Mouse (Mus musculus) lung, postnatal 25 days (tissue): ENCODE results near the gene Phf2.

Experiments
- DNase-seq: peaks from one replicate; pipeline ENCODE4 v3.0.0; 2022; ENCODE audit warnings: low spot score

Gene Phf2

DNA sequence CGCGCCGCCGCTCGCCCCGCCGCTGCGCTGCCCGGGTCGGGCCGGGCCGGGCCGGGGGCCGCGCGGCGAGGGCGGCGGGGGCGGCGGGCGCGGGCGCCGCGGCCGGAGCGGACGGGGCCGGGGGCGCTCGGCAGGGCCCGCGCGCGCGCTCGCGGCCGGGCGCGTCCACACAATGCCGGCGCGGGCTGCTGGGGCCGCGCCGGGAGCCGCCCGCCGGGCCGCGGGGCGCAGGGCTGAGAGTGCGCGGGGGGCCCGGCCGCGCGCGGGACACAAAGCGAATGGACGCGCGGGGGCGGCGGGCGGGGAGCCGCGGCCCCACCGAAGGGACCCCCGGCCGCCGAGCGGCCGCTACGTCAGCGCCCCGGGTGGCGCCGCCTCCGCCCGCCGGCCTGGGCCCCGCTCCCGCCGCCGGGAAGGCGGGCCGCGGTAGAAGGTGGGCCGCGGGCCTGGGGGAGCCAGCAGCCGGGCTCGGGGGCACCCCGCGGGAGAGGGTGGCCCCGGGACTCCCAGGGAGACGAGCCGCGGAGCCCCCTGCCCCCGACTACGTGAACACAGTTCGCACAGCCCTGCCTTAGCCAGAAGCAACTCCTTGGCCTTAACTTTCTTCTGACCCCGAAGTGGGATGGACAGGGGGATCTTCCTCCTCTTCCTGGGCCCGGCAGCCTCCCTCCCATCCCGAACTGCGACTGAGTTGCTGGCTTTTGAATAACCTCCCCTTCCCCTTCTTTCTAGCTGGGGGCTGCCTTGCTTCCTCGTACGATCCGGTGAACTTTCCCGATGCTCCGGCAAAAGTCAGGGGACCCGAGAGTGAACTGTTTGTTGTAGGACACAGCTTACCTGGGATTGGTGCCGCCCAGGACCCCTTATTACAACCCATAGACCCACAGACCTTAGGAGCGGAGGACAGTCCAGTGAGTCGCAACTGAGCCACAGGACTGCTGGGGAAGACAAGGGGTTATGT, at the start of gene Phf2:
Gene Phf2, minus strand, starts transcription at position 349 of the 961 bp plus-strand sequence.
- peak; percentile 28 for DNase-seq

DNA sequence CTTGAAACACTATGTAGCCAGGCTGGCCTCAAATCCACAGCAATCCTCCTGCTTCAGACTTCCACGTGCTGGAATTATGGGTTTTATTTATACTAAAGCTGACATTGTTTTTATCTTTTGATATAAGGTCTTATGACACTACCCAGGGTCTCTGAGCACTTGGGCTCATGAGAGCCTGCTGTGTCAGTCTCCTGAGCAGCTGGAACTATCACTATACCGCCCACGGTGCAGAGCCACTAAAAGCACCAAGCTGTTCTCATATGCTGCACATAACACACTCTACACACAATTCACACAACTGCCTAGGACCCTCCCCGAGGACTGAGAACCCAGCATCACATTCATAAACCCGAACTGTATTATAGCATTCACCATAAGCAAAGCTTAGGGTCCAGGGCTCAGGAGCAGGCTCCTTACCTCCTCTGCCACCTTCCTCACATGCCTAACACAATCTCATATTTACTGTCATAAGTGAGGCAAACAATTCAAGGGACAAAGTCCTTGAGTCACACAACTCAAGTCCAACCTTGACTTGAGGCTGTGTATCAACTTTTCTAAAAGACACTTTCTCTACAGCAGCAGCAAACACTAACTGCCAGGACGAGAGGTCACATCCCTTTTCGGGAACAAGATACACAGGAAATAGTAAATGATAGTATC, 49.0 kb upstream of the Phf2 start:
- no peak for DNase-seq

DNA sequence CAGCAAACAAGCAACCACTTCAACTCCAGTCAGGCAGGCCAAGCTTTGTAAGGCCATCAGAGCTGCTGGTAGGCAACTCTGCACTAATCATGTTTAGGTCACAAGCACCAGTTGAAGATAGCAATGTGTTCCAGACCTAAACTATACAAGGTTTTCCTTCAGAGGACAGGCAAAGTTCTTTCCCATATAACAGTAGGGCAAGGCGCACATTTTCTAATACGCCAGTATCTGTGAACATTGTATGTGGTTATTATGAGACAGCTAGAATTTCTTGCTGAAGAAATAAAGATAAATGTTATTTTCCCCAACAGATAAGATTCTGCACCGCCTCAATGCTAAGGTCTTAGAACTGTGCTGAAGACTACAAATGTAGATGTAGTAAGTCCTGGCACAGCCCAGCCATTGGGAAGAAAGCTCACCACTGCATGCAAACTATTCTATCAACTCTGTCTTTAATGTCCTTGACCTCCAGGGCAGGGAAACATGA, 46.2 kb upstream of the Phf2 start:
- DNase-seq: no peak

DNA sequence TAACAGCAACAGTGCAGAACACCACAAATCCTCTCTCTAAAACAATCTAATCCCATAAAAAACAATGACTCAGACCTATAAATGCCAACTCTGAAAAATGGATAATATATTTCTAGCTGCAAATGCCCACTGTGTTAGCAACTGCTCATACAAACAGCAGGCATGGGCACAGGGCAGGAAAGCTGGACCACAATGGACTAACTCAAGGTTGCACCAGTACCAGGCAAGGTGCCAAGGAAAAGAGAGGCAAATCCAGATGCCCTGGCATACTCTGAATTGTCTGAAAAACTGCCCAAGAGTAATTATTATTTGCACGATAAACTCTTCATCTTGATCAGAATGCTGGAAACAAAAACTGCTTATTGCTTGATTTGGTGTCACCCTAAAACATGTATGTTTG, 42.8 kb upstream of the Phf2 start:
- DNase-seq: no peak

DNA sequence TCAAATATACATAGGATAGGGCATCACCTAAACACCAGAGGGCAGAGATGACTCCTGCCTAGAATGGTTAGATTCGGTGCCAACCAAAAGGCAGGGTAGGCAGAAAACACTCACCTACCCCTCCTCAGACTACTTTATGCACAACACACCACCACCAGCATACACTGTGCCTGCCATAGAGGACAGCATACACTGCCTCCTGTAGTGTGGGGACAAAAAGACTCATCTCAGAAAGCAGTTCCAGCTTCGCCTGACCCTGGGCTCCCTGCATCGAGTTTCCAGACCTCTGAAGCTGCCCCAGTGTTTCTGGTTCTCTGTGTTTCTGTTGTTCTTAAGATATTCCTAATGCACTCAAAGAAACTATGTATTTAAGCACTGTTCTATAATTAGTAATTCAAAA, 42.2 kb upstream of the Phf2 start:
- no peak for DNase-seq

DNA sequence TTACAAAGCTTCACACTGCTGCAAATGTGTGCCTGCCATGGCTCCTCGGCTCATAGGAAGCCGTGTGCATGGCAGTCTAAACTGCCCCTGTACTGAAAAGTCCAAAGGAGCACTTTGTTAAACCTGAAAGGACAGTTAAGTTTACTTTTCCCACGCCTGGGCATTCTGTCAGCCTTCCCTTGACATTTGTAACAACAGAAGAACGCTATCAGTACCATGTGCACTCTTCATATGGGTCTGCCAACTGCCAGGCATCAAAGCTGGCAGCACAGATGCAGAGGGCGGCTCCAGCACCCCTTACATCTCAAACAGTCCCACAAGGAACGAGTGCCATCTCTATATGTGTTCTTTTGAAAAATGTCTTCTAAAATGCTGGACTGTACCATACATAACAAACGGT, 40.5 kb upstream of the Phf2 start:
- no peak for DNase-seq

DNA sequence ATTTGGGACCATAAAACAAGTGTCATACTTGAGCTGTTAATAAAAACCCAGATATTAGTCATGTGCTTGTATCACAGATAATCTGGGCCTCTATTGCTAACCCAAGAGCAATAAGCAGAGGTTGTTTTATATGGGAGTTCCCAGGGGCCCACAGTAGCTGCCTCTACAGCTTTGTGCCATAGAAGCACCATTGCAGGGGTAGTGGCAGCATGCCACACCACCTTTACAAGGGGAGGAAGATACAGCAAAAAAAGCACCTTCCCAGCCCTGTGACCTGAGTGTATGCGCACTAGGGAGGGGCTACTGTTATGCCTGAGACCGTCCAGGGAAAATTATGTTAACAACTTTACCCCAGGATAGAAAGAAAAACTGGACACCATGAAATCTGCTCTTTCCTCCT, 34.5 kb upstream of the Phf2 start:
- no peak for DNase-seq

DNA sequence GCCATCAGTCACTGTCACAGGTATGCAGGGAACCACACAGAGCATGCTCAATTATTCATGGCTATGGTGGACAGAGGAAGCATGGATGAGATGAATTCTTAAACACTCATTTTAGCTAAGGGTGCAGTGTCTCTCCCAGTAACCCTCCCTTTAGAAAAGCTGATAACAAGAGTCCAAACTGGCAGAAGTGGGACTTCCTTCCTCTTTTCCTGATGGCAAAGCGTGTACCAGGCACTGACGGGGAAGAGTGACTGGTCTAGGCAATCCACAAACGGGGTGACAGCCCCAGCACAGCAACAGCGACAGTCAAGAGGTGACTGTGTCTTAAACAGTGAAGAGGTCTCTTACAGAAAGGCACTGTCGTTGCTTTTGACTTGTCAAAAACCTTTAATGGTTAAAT, 24.5 kb upstream of the Phf2 start:
- no peak for DNase-seq

DNA sequence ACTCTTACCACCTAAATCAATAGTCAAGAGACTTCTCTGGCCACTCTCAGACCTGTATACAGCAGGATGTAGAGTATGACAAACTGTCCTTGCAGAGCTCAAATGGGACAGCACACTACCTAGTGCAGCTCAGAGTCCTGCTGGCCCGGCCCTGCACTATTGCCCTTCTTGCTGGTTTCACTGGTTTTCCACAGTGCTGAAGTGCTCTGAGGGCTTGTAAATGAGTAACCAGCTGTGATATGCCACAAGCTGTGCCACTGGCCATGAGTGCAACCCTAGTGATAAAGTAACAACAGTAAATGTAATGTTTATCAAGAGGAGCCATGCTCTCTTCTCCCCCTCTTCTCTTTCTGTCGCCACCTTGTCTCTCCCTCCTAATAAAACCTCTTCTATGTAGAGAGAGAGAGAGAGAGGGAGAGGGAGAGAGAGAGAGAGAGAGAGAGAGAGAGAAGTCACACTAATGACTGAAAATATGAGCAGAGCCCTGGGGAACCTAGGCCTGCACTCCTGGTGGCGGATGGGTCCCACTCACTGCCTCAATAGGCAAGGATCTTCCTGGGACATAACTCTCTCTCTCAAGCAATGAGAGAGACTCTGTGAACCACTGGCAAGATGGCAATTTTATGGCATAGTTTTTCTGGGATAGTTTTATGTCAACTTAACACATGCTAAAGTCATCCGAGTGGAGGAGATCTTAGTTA, 19.5 kb upstream of the Phf2 start:
- DNase-seq: peak; percentile 37

DNA sequence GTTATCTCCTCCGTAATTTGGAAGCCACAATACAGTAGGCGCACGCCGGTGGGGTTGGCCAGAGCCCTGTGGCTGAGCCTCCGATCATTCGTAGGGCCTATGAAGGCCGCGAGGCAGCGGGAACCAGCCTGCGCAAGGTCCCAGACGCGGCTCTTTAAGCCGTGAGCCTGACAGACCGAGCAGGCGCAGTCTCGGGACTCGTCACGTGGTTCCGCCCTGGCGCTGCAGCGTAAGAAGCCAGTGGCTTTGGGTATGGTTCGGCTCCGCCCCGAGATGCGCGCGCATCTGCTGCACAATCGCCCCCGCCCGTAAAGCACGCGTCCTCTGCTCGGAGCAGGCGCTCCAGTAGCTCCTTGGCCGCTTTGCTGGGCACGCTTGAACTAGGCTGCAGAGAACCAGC, 7.6 kb upstream of the Phf2 start:
- DNase-seq: peak; percentile 99

DNA sequence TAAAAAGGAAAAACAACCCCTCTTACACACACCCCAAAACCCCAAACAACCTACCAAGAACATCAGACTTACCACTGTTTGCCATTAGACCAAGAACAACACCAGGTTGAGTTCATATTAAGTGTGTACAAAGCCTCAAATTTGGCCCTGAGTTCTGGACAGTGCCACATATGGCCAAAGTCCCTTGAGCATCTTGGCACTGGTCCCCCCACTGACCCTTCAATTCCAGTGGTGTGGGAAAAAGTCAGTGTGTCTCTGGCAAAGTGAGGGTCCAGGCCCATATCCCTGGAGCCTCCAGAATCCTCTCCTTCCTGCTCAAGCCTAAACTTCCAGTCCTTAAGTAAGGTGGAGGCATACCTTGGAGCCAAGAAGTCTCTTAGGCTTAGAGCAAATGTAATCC, 6.9 kb upstream of the Phf2 start:
- no peak for DNase-seq

DNA sequence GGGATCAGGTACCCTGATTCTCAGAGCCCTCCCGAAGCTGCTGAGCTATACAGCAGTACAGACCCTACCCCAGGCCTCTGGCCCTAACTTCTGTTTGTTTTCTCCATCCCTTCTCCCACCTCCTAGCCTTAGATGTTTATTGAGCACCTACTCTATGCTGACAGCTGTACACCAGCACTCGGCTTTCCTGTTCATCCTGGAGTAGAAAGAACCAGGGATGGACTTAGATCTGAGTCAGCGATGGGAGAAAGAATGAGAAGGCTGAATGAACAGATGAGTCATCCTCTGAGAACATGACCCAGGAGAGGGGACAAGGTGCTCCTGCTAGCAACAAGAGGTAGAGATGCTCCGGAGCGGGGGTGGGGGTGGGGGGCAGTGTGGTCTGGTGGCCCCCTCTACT, 1.8 kb upstream of the Phf2 start:
- DNase-seq: no peak

DNA sequence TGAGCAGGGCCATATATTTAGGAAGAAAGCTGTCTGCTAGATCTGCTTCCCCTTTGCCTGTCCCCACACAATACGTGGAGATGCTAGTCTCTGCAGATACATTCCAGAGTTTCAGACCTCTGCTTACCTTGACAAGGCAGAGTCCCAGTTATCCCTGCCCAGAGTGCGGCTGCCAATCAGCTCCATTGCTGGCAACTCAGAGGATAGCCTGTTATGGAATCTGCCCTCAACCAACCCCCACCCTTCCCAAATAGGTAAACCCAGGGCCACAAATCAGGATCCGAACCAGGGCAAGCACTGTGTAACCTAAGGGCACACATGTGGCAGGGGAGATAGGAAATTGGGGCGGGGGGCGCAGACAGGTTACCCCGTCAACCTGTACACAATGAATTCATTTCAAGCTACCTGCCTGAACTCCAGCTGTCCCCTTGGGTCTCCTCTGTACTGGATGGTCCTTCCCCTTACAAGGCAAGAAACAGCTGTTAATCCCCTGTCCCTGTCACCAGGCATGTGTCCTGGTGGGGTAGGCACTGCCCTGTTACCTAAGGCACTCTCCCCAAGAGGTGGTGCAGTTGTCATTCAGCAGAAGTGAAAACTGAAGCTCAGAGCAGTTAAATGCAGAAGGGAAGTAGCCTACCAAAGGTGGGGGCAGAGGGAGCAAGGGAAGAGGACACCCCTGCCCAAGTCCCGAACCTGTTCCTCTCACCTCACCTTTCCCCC, 1.1 kb upstream of the Phf2 start:
- DNase-seq: peak; percentile 17

DNA sequence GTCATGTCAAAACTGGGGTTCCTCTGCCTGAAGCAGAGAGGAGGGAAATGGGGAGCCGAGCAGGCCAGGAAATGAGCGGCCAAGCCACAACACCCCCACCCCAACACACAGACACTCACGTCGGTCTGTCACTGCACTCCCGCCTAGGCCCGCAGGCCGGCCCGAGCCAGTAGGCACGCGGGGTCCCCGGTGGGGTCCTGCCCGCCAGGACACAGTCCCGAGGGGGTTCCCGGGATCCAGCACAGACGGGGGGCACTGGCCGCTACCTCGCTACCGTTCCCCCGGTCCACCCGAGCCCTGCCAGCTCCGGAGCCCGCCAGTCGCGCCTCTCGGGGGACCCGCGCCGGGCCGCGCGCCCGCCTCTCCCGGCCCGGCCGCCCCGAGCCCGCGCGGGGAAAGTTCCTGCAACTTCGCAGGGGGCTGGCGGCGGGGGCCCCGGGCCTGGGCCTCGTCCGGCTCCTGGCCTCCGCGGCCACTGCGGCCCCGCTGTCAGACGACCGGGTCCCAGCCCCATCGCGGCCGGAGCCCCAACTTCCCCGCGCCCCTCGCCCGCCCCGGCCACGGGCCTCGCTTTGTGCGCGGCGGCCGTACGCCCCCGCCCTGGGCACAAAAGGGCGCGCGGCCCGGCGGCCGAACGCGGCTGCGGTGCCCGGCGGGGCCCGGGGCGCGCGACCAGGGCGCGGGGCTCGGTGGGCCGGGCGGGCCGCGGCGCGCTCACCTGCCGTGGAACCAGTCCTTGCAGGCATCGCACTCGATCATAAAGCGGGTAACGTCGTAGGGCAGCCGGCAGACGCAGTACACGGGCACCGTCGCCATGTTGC, 759 bp downstream of the Phf2 start:
- DNase-seq: no peak

DNA sequence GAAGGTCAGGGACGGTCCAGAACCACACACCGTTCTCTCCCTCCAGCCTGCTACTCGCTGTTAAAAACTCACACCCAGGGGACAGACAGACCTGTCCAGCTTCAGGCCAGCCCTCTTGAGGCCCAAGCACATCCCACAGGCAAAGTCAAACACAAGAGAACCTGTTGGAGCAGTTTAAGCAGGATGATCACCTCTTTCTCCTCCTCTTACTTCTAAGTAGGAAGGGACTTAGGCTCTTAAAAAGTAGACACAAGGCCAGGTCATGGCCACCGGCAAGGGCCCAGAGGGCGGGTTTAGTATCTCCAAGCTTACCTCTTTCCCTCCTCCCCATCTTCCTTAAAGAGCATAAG, 1.3 kb downstream of the Phf2 start:
- DNase-seq: peak; percentile 60

DNA sequence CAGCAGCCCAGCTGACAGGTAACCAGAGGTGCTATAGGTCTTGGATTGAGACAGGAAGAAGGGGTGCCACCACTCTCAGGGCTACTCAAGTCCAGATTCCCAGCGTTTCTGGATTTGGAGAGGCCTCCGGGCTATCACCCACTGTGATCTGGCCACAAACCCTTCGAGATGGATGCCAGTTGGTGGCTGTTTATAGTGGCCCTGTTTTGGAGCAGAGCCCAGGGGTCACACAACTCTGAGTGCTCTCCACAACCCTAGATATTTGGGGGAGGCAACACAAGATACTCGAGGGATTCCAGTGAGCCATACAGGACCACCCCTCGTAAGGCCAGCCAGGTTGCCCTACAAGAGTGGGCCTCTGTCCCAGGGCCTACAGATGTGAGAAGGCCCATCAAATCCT, 1.8 kb downstream of the Phf2 start:
- no peak for DNase-seq

DNA sequence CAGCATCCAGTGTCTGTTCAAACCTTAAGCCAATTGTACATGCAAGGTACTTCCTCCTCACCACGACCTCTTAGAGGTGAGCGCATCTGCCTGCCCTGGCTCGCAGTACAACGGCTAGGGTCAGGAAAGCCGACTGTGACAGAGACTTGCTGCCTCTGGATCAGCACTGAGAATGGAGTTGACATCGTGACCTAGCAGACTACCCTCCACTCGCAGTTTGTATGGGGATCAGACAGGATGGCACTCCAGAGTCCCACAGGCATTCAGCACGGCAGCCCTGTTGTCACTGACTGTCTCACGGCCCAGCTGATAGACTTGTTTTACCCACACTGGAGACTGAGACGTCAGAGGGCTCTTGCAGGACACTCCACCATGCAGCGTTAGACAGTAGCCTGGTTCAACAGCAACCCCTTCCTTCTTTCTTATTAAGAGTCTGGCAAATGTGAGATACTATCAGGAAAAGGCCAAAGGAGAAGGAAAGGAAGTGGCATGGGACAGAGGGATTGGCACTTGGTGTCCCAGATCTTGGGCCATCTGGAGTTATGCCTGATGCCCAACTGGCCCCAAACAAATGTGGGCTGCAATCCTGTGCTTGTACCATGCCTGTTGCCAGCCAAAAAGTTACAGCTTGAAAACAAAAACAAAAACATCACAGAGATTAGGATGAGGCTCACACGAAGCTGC, 6.1 kb downstream of the Phf2 start:
- DNase-seq: no peak

DNA sequence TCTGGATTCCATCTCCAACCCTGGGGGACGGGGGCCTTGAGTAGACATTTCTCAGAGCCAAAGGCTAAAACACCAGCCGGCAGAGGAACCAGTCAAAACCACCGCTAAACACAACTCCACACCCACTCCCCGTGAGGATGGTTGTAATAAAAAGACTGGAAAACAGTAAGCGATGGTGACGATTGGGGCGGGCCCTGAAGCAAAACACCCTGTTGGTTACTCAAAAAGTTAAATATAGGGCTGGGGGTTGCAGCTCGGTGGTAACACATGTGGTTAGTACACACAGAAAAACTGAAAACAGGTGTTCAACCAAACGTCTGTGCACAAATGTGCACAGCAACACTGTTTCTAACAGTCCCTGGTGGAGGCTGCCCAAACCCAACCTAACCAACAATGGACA, 7.4 kb downstream of the Phf2 start:
- no peak for DNase-seq

DNA sequence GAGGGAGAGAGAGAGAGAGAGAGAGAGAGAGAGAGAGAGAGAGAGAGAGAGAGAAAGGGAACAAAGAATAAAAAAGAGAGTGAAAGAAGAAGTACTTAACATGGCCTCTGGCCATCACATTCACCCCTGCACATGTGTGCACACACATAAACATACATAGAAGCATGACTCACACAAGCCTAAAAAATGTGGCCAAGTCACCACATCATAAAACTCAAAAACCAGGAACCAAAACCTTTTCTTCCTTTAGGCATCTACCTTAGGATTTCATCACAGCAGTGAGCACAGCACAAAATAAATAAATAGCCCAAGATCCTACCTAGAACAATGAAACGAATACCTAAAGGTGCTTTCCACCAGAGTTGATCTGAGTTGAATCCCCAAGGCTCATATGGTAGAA, 9.0 kb downstream of the Phf2 start:
- no peak for DNase-seq

DNA sequence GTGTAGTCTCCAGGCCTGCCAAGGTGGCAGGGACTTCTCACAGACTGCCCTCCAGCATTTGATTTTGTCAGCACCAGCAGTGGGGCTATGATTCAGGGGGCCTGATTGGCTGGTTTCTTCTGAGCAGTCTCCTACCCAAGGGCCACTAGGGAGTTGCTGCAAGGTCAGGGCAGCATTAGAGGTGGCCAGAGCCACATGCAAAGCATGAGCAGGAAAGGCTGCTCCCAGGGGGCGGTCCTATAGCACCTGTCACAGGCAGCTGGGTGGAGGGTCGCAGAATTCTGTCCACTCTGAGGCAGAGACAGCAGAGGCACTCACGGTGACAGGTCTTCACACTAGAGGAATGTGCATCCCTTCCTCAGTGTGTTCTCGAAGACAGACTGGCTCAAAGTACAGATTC, 12.1 kb downstream of the Phf2 start:
- no peak for DNase-seq

DNA sequence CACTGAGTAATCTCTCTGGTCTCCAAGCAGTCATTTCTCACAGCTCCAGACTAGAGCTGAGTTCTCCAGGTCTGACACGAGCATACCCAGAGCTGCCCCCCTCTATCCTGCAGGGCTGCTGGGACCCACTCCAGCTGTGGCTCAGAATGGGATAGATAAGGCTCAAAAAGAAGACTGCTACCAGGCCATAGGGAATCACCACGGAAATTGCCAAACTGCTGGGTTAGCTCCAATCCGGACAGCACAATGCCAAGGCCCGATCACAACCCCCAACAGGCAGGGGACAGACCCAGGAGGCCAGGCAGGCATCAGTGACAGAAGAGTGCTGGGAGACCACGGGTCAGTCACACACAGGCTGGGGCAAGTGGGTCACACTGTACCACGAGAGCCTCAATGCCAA, 12.9 kb downstream of the Phf2 start:
- no peak for DNase-seq
